Mouse (Mus musculus) spleen, adult 18-20 months (tissue): ENCODE results near the gene Prg2.

Experiments used
- DNase-seq, 2 experiments: peaks; one replicate each; pipeline ENCODE4 v3.0.0; 2022; ENCODE audit warnings: mixed read lengths in 2 of 2

Prg2 gene

GRCm38 (mm10) chr2:85033121-85033520 lies 52.9 kb downstream of the Prg2 start:
- no peak for DNase-seq
